25 mouse cellular contexts compared by ENCODE assay signal in the genomic region with DNA sequence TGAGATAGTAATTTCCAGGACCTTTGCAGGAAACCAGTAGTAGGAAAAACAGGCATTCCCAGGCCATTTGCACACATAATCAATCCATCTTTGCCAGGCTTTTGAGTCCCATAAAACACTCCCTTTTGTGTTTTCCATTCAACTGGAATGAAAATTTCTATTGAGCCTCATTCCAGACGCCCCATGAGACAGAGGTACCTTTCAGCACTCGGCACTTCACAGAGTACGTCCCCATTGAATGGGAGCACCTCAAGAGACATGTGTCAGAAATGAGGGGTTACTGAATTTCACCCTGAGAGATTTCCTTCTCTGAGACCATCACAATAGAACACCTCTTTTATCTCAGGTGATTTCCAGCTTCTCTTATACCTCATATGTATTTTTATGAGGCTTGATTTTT.
DNase-seq lines count a peak whose midpoint lies in the region; ATAC-seq and TF ChIP-seq lines count a peak whose summit lies in the region.
"Had no signal": no experiment of that assay in that cellular context is flagged by ENCODE, and none has a peak within 500 bp of the region (broad histone marks: within the 10 kb centered on the region; RNA-seq: fewer than 3 reads in every experiment).

No protein-coding gene starts in this region.

- DNase-seq in forebrain, embryonic 11.5 days (ENCODE audit: low spot score), result no peak
- no peak for DNase-seq in forebrain, postnatal 0 days
- DNase-seq in neural tube, embryonic 11.5 days (ENCODE audit: low spot score), result peak; percentile 21
- DNase-seq in embryo, embryonic 11 days, result peak; percentile 18
- no peak for DNase-seq in kidney, adult 18-20 months
- DNase-seq: cerebellum, adult 2 months; cerebellum, postnatal 14 days; kidney, adult 9 months; kidney, postnatal 14 days; layer of hippocampus, adult 9-11 months; liver, embryonic 13.5 days; lung, adult 18-20 months; midbrain, embryonic 14.5 days; thymus, postnatal 4 days had no signal

- 32% methylated on average over 3 of the region's 3 CpGs for WGBS in forebrain, embryonic 11.5 days
- 13% methylated on average over 3 of the region's 3 CpGs for WGBS in forebrain, postnatal 0 days
- WGBS in neural tube, embryonic 11.5 days, result 12% methylated on average over 3 of the region's 3 CpGs
- 14% methylated on average over 3 of the region's 3 CpGs for WGBS in neural tube, embryonic 15.5 days

- H3K36me3 ChIP-seq in forebrain, embryonic 11.5 days (ENCODE audit: control insufficient read depth, insufficient read depth, low read length), result no peaks in the 10 kb centered on the region
- no peaks in the 10 kb centered on the region for H3K36me3 ChIP-seq in forebrain, postnatal 0 days (ENCODE audit: insufficient read depth)
- no peaks in the 10 kb centered on the region for H3K36me3 ChIP-seq in neural tube, embryonic 11.5 days (ENCODE audit: control insufficient read depth, insufficient read depth, low read length)
- H3K36me3 ChIP-seq in neural tube, embryonic 15.5 days, result no peaks in the 10 kb centered on the region
- H3K36me3 ChIP-seq: heart, embryonic 15.5 days; hindbrain, embryonic 12.5 days; limb, embryonic 10.5 days; limb, embryonic 15.5 days; liver, embryonic 13.5 days; neural tube, embryonic 13.5 days had no signal

- 0 out of 2 replicates have a peak, but pooled peaks have one; percentile 21 for ATAC-seq in forebrain, embryonic 11.5 days (replicated peaks; ENCODE audit: low FRiP score)
- ATAC-seq in forebrain, postnatal 0 days, result no peak
- ATAC-seq in neural tube, embryonic 11.5 days (ENCODE audit: insufficient read depth, low FRiP score, low TSS enrichment), result peak; percentile 57; the same call in 1 of the 2 replicates
- no peak for ATAC-seq in neural tube, embryonic 15.5 days (ENCODE audit: low FRiP score)
- ATAC-seq in activated CD4-positive, CD25-positive, alpha-beta regulatory T cell, adult 4 months, result no peak
- ATAC-seq: CD4-positive, CD25-positive, alpha-beta regulatory T cell, adult 4 months; intestine, embryonic 16.5 days; lung, postnatal 0 days had no signal

- no peaks in the 10 kb centered on the region for H3K9me3 ChIP-seq in forebrain, embryonic 11.5 days (ENCODE audit: control insufficient read depth, low read length)
- no peaks in the 10 kb centered on the region for H3K9me3 ChIP-seq in forebrain, postnatal 0 days (ENCODE audit: low read length)
- H3K9me3 ChIP-seq in neural tube, embryonic 11.5 days (ENCODE audit: control insufficient read depth, low read length), result no peaks in the 10 kb centered on the region
- no peaks in the 10 kb centered on the region for H3K9me3 ChIP-seq in neural tube, embryonic 15.5 days (replicated peaks)
- H3K9me3 ChIP-seq: heart, embryonic 15.5 days; hindbrain, embryonic 12.5 days; limb, embryonic 10.5 days; limb, embryonic 15.5 days; liver, embryonic 13.5 days; neural tube, embryonic 13.5 days had no signal

- H3K27me3 ChIP-seq in forebrain, embryonic 11.5 days (ENCODE audit: control insufficient read depth, insufficient read depth, low read length), result no peaks in the 10 kb centered on the region
- no peaks in the 10 kb centered on the region for H3K27me3 ChIP-seq in forebrain, postnatal 0 days (ENCODE audit: insufficient read depth, low read length)
- no peaks in the 10 kb centered on the region for H3K27me3 ChIP-seq in neural tube, embryonic 11.5 days (ENCODE audit: control insufficient read depth, insufficient read depth, low read length)
- H3K27me3 ChIP-seq in neural tube, embryonic 15.5 days (replicated peaks), result no peaks in the 10 kb centered on the region
- H3K27me3 ChIP-seq: heart, embryonic 15.5 days; hindbrain, embryonic 12.5 days; limb, embryonic 15.5 days; liver, embryonic 13.5 days; neural tube, embryonic 13.5 days had no signal

- peaks cover 1% of the 10 kb centered on the region; the same call in 1 of the 2 replicates for H3K4me1 ChIP-seq in forebrain, embryonic 11.5 days (replicated peaks; ENCODE audit: control insufficient read depth, insufficient read depth, low read length)
- H3K4me1 ChIP-seq in forebrain, postnatal 0 days (ENCODE audit: insufficient read depth), result no peaks in the 10 kb centered on the region
- peaks cover 5% of the 10 kb centered on the region for H3K4me1 ChIP-seq in neural tube, embryonic 11.5 days (ENCODE audit: control insufficient read depth, insufficient read depth, low read length)
- H3K4me1 ChIP-seq in neural tube, embryonic 15.5 days, result peaks cover 3% of the 10 kb centered on the region
- H3K4me1 ChIP-seq: liver, embryonic 13.5 days had no signal

- H3K4me2 ChIP-seq in forebrain, embryonic 11.5 days (ENCODE audit: low read depth, low read length, severe bottlenecking), result no peak overlapping the region
- H3K4me2 ChIP-seq in forebrain, postnatal 0 days (ENCODE audit: low read depth), result no peak overlapping the region
- no peak overlapping the region for H3K4me2 ChIP-seq in neural tube, embryonic 11.5 days (ENCODE audit: low read depth)
- H3K4me2 ChIP-seq in neural tube, embryonic 15.5 days, result no peak overlapping the region
- H3K4me2 ChIP-seq: heart, embryonic 15.5 days; hindbrain, embryonic 12.5 days; limb, embryonic 15.5 days; liver, embryonic 13.5 days; neural tube, embryonic 13.5 days had no signal

- H3K9ac ChIP-seq in forebrain, embryonic 11.5 days (ENCODE audit: low read length), result no peak overlapping the region
- H3K9ac ChIP-seq in forebrain, postnatal 0 days, result no peak overlapping the region
- no peak overlapping the region for H3K9ac ChIP-seq in neural tube, embryonic 11.5 days (ENCODE audit: low read length)
- H3K9ac ChIP-seq in neural tube, embryonic 15.5 days (replicated peaks), result no peak overlapping the region
- H3K9ac ChIP-seq: heart, embryonic 15.5 days; hindbrain, embryonic 12.5 days; limb, embryonic 15.5 days; liver, embryonic 13.5 days; neural tube, embryonic 13.5 days had no signal

- no peak for TF ChIP-seq CTCF in forebrain, postnatal 0 days (IDR thresholded peaks at IDR 0.05; ENCODE audit: low read depth)

- H3K4me3 ChIP-seq in forebrain, embryonic 11.5 days (ENCODE audit: low read depth, low read length), result no peak overlapping the region
- H3K4me3 ChIP-seq in forebrain, postnatal 0 days (ENCODE audit: low read depth, low read length), result no peak overlapping the region
- no peak overlapping the region for H3K4me3 ChIP-seq in neural tube, embryonic 11.5 days (ENCODE audit: low read depth, low read length)
- H3K4me3 ChIP-seq in neural tube, embryonic 15.5 days (replicated peaks), result no peak overlapping the region
- H3K4me3 ChIP-seq: heart, embryonic 15.5 days; hindbrain, embryonic 12.5 days; limb, embryonic 10.5 days; limb, embryonic 15.5 days; liver, embryonic 13.5 days; neural tube, embryonic 13.5 days had no signal

- H3K27ac ChIP-seq in forebrain, embryonic 11.5 days (ENCODE audit: low read depth, low read length), result no peak overlapping the region
- no peak overlapping the region for H3K27ac ChIP-seq in forebrain, postnatal 0 days (ENCODE audit: low read depth, low read length)
- H3K27ac ChIP-seq in neural tube, embryonic 11.5 days (ENCODE audit: low read depth, low read length), result no peak overlapping the region
- no peak overlapping the region for H3K27ac ChIP-seq in neural tube, embryonic 15.5 days (replicated peaks)
- H3K27ac ChIP-seq: heart, embryonic 15.5 days; hindbrain, embryonic 12.5 days; limb, embryonic 10.5 days; limb, embryonic 15.5 days; liver, embryonic 13.5 days; macrophage; neural tube, embryonic 13.5 days had no signal

Comparison
In these comparisons a context has a peak if more than half of its experiments do, and no peak if none do; other contexts are left out.
1. ATAC-seq: peak in forebrain, embryonic 11.5 days (single experiment) and neural tube, embryonic 11.5 days (single experiment); none in forebrain, postnatal 0 days (single experiment), neural tube, embryonic 15.5 days (single experiment) and activated CD4-positive, CD25-positive, alpha-beta regulatory T cell, adult 4 months (single experiment).
2. DNase-seq: peak in neural tube, embryonic 11.5 days (single experiment) and embryo, embryonic 11 days (single experiment); none in forebrain, embryonic 11.5 days (single experiment), forebrain, postnatal 0 days (single experiment) and kidney, adult 18-20 months (single experiment).